Mouse (Mus musculus) kidney, postnatal 0 days (tissue): ENCODE data around the gene Mylip. TPM values are rescaled to one million over a fixed set of nuclear protein-coding genes. Genes with fewer than 3 reads are reported as not detected.

Experiments used
- ATAC-seq: fragments of 200-750 bp; cut with Nextera tagmentation; replicated peaks from 2 replicates; pipeline ENCODE4 v1.8.0; 2017; ENCODE audit warnings: low read depth, moderate number of reproducible peaks, moderate TSS enrichment, moderate library complexity; ENCODE audit not compliant: low FRiP score
- DNase-seq: peaks from one replicate; pipeline ENCODE4 v3.0.0-alpha.2; 2016; ENCODE audit warnings: low spot score
- H3K27ac ChIP-seq: fragments of 300-500 bp; sonication (generic); 2 replicates; pipeline ENCODE4 v1.5.1; 2014; ENCODE audit warnings: mild to moderate bottlenecking
- H3K27me3 ChIP-seq: fragments of 300-500 bp; sonication (generic); 2 replicates; pipeline ENCODE4 v1.6.1; 2014; ENCODE audit warnings: low read length, mixed read lengths; ENCODE audit not compliant: insufficient read depth
- H3K36me3 ChIP-seq: fragments of 300-500 bp; sonication (generic); 2 replicates; pipeline ENCODE4 v1.6.1; 2014; ENCODE audit warnings: low read length, mixed read lengths; ENCODE audit not compliant: insufficient read depth
- H3K4me1 ChIP-seq: fragments of 300-500 bp; sonication (generic); replicated peaks from 2 replicates; pipeline ENCODE4 v1.6.1; 2014; ENCODE audit warnings: antibody characterized with exemption, low read length, mixed read lengths; ENCODE audit not compliant: insufficient read depth
- H3K4me2 ChIP-seq: fragments of 300-500 bp; sonication (generic); 2 replicates; pipeline ENCODE4 v1.6.1; 2014; ENCODE audit warnings: mild to moderate bottlenecking, low read length, moderate library complexity, mixed read lengths
- H3K4me3 ChIP-seq: fragments of 300-500 bp; sonication (generic); replicated peaks from 2 replicates; pipeline ENCODE4 v1.5.1; 2014; ENCODE audit warnings: low read depth, low read length
- H3K9ac ChIP-seq: fragments of 300-500 bp; sonication (generic); 2 replicates; pipeline ENCODE4 v1.6.1; 2014; ENCODE audit warnings: low read depth, low read length
- H3K9me3 ChIP-seq: fragments of 300-500 bp; sonication (generic); replicated peaks from 2 replicates; pipeline ENCODE4 v1.6.1; 2016; ENCODE audit warnings: low read length, inconsistent platforms, mixed read lengths
- CTCF ChIP-seq: IDR thresholded peaks from 2 replicates; pipeline ENCODE4 v1.5.1; 2016; ENCODE audit warnings: antibody characterized with exemption, low read depth, mild to moderate bottlenecking, moderate library complexity
- WGBS: fragments of 180-500 bp; shearing (Covaris S2); extraction: QIAGEN DNeasy Blood & Tissue Kit; methylation state at CpG from one replicate; pipeline ENCODE4 v1.1.7; 2014; 5-methylcytosine and 5-hydroxymethylcytosine counted together
- polyA plus RNA-seq: library from polyadenylated mRNA; unstranded; fragments of >200 nt; fragmentation: Nextera tagmentation; extraction: Ambion mirVana; gene quantifications from 2 replicates; pipeline ENCODE4 v1.2.1, GENCODE M21; 2015

The Mylip gene
- polyA plus RNA-seq, 1 experiment from 2014 or later, result 7.5 TPM

DNA sequence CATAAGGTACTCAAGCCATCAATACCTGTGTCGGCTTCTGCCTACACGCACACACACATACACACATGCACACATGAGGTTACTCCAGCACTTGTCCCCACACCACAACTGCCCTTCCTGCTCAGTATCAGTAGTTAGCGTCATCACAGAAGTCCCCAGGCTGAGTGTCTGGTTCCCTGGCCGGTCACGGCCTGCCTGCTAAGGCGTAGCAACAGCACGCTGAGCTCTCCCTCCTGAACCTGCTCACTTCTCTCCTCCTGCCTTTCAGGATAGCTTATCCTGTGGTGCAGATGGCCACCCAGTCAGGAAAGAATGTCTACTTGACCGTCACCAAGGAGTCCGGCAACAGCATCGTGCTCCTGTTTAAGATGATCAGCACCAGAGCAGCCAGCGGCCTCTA lies 16.7 kb downstream of the Mylip start:
- no peaks in the 10 kb centered on the region for H3K9me3 ChIP-seq
- H3K27me3 ChIP-seq, result no peaks in the 10 kb centered on the region
- ATAC-seq (no peak), DNase-seq (no peak)
- TF ChIP-seq CTCF, result no peak
- H3K27ac ChIP-seq, result no peak overlapping the region
- peaks cover 58% of the 10 kb centered on the region for H3K36me3 ChIP-seq
- no peaks in the 10 kb centered on the region for H3K4me1 ChIP-seq
- no peak overlapping the region for H3K4me3 ChIP-seq
- H3K4me2 ChIP-seq, result no peak overlapping the region
- WGBS, result 87% methylated on average over 11 of the region's 11 CpGs
- no peak overlapping the region for H3K9ac ChIP-seq

DNA sequence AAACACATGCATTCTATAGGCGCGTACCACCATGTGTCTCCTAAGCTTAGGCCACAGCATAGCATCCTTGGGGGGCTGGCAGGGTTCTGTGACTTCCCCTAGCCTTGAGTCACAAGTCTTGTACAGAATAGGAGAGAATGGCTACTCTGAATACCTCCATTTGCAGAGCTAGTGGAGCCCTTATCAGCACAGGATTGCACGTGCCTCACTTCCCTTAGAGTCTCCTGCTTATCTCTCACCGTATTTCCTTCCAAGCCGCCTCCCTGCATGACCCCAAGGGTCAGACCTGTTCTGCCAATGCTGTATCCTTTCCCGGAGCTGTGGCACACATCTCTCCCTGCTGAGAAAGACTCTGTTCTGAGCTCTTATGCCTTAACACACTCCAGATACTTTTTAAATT lies 17.2 kb downstream of the Mylip start:
- H3K4me2 ChIP-seq, result no peak overlapping the region
- H3K9ac ChIP-seq, result no peak overlapping the region
- TF ChIP-seq CTCF, result no peak
- H3K27ac ChIP-seq, result no peak overlapping the region
- no peaks in the 10 kb centered on the region for H3K9me3 ChIP-seq
- H3K4me3 ChIP-seq, result no peak overlapping the region
- 78% methylated on average over 6 of the region's 6 CpGs for WGBS
- H3K4me1 ChIP-seq, result no peaks in the 10 kb centered on the region
- H3K27me3 ChIP-seq, result no peaks in the 10 kb centered on the region
- DNase-seq (no peak), ATAC-seq (no peak)
- H3K36me3 ChIP-seq, result peaks cover 62% of the 10 kb centered on the region

DNA sequence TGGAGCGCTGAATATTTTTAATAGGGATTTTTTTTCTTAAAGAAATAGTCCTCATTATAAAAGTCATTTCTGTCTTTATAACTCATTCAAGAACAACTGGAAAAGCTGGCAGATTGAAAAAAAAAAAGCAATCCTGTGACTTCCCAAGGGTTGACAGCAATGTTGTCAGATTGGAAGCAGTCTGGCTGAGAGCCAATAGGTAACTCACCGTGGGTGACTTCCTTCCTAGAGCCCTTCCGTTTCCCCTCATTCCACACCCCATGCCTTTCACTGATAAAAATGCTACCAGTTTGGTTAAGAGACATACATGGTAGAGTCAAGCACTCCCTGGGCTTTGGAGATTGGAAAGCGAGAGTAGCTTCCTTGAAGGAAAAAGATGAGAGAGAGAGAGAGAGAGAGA lies 21.4 kb downstream of the Mylip start:
- H3K4me2 ChIP-seq, result no peak overlapping the region
- DNase-seq, result no peak
- no peak overlapping the region for H3K4me3 ChIP-seq
- TF ChIP-seq CTCF, result no peak
- no peaks in the 10 kb centered on the region for H3K9me3 ChIP-seq
- H3K4me1 ChIP-seq, result peaks cover 7% of the 10 kb centered on the region
- no peaks in the 10 kb centered on the region for H3K27me3 ChIP-seq
- WGBS, result 68% methylated on average over 4 of the region's 4 CpGs
- no peak overlapping the region for H3K27ac ChIP-seq
- peaks cover 51% of the 10 kb centered on the region for H3K36me3 ChIP-seq
- no peak for ATAC-seq
- no peak overlapping the region for H3K9ac ChIP-seq

DNA sequence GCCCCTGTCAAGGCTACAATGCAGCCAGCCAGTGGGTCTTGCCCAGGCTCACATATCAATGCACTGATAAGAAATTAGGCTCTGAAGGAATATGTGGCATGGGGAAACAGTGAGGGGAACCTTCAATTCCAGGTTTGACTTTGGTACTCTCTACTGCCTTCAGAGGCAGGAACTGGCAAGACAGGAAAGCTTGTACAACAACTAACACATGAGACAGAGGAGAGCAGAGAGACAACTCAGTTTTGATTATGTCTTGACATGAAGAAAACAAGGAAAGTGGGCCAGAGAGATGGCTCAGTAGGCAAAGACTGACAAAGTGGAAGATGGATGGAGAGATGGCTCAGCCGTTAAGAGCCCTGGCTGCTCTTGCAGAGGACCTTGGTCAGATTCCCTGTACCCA lies 23.5 kb downstream of the Mylip start:
- Histone ChIP-seq H3K4me2 (no peak overlapping the region), H3K9ac (no peak overlapping the region), H3K4me1 (peaks cover 7% of the 10 kb centered on the region), H3K36me3 (peaks cover 33% of the 10 kb centered on the region), H3K4me3 (no peak overlapping the region), H3K9me3 (no peaks in the 10 kb centered on the region), H3K27me3 (no peaks in the 10 kb centered on the region), H3K27ac (no peak overlapping the region)
- 71% methylated on average over 1 of the region's 1 CpGs for WGBS
- 0 out of 2 replicates have a peak, but pooled peaks have one; percentile 7 for TF ChIP-seq CTCF
- DNase-seq (no peak), ATAC-seq (no peak)

DNA sequence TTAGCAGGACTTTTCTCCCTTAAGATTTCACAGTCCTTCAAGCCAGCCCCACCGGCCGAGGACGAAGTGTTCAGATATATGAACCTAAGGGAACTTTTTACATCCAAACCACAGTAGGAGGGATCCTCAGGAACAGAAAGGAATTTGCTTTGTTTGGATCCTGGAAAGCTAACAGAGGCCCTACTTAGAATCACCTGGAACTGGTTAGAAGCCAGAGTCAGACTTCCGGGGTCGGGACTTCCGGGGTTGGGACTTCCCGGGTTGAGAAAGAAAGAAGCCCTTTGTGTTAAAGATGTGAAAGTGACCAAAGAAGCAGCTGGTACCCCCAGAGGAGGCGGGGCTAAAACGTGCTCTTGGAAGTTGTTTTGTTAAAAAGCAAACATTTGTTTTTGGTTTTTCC lies 24.5 kb downstream of the Mylip start:
- WGBS, result 61% methylated on average over 9 of the region's 9 CpGs
- ATAC-seq (no peak), DNase-seq (no peak)
- H3K27ac ChIP-seq, result no peak overlapping the region
- H3K9me3 ChIP-seq, result no peaks in the 10 kb centered on the region
- H3K4me1 ChIP-seq, result peaks cover 7% of the 10 kb centered on the region
- H3K9ac ChIP-seq, result no peak overlapping the region
- no peak for TF ChIP-seq CTCF
- no peak overlapping the region for H3K4me2 ChIP-seq
- H3K36me3 ChIP-seq, result peaks cover 23% of the 10 kb centered on the region
- H3K27me3 ChIP-seq, result no peaks in the 10 kb centered on the region
- H3K4me3 ChIP-seq, result no peak overlapping the region

DNA sequence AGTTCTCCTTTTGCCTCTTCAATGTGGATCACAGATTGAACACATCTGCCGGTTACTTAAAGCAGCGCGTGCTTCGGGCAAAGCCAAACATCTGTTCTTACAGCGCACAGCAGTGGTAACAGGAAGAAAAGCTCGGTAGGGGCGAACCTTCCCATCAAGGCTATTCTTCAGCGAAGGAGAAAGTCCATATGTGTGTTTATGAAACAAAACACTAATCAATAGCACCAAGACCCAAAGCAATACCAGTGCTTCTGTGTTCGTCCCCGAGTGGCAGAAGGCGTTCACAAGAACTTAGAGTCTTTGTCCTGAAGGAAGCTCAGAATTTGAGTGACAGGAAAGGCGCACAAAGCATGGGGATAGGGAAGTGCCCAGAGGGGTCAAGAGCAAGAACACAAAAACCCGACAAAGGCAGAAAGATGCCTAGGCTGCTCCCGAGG lies 27.1 kb downstream of the Mylip start:
- Histone ChIP-seq H3K9ac (no peak overlapping the region), H3K4me2 (no peak overlapping the region), H3K27me3 (no peaks in the 10 kb centered on the region), H3K4me3 (no peak overlapping the region), H3K27ac (no peak overlapping the region), H3K9me3 (no peaks in the 10 kb centered on the region), H3K36me3 (peaks cover 8% of the 10 kb centered on the region), H3K4me1 (peaks cover 7% of the 10 kb centered on the region)
- no peak for TF ChIP-seq CTCF
- ATAC-seq (no peak), DNase-seq (peak; percentile 76)
- WGBS, result 59% methylated on average over 14 of the region's 14 CpGs

DNA sequence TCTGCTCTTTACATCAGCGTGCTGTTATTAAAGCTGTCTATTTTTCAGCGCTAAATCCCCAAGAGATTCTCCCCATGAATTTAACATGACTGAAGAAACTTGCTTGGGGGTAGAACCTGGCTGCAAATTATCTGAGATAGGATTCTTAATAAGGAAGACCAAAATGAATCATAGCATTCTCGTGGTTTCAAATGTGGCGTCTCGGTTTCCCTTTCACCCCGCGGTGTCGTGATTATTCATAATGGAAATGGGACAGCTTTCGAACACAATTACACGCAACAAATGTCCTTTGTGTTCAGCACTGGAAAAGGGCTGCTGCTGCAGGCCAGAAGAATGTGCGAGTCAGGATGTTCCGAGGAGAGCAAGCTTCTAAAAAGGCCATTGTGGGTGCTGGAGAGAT lies 29.4 kb downstream of the Mylip start:
- no peaks in the 10 kb centered on the region for H3K27me3 ChIP-seq
- peaks cover 5% of the 10 kb centered on the region for H3K4me1 ChIP-seq
- WGBS, result 68% methylated on average over 12 of the region's 12 CpGs
- H3K9me3 ChIP-seq, result no peaks in the 10 kb centered on the region
- H3K27ac ChIP-seq, result no peak overlapping the region
- no peak overlapping the region for H3K9ac ChIP-seq
- no peak overlapping the region for H3K4me3 ChIP-seq
- H3K4me2 ChIP-seq, result no peak overlapping the region
- no peaks in the 10 kb centered on the region for H3K36me3 ChIP-seq
- no peak for TF ChIP-seq CTCF
- DNase-seq (no peak), ATAC-seq (no peak)
